Mouse (Mus musculus) frontal cortex, adult 2 months (tissue): Measurements from ENCODE around the gene Cacng4. TPM values are rescaled to one million over a fixed set of nuclear protein-coding genes. Genes with fewer than 3 reads are reported as not detected.

ENCODE experiments used
- DNase-seq, 2 experiments: peaks; one replicate each; pipeline ENCODE4 v3.0.0; 2022; ENCODE audit warnings: low spot score in 1 of 2; ENCODE audit errors: extremely low spot score in 1 of 2
- polyA plus RNA-seq: library from polyadenylated mRNA; depleted of rRNA; stranded (reverse); fragments of >200 nt; gene quantifications from 2 replicates; pipeline ENCODE4 v1.2.3, GENCODE M21; 2012

Cacng4 gene
- polyA plus RNA-seq, 1 experiment = 34.8 TPM

GRCm38 (mm10) chr11:107777487-107777886, 16.9 kb downstream of the Cacng4 start:
- DNase-seq = no peak

- DNase-seq = no peak
Observed at GRCm38 (mm10) chr11:107773312-107773711, 21.0 kb downstream of the Cacng4 start.

- DNase-seq = no peak
Observed at GRCm38 (mm10) chr11:107772002-107772401, 22.4 kb downstream of the Cacng4 start.

- DNase-seq = no peak
Observed at GRCm38 (mm10) chr11:107768361-107768760, 26.0 kb downstream of the Cacng4 start.

- DNase-seq = no peak
Observed at GRCm38 (mm10) chr11:107766932-107767331, 27.4 kb downstream of the Cacng4 start.

GRCm38 (mm10) chr11:107762688-107763460, 31.5 kb downstream of the Cacng4 start:
- no peak for DNase-seq

- no peak for DNase-seq
Observed at GRCm38 (mm10) chr11:107761790-107762500, 32.4 kb downstream of the Cacng4 start.

- no peak for DNase-seq
Observed at GRCm38 (mm10) chr11:107760001-107760400, 34.4 kb downstream of the Cacng4 start.

GRCm38 (mm10) chr11:107759516-107759915, 34.8 kb downstream of the Cacng4 start:
- peak in 1 of 2 experiments; percentile 57 for DNase-seq

GRCm38 (mm10) chr11:107749114-107749513, 45.2 kb downstream of the Cacng4 start:
- DNase-seq = no peak

GRCm38 (mm10) chr11:107748243-107749035, 45.9 kb downstream of the Cacng4 start:
- DNase-seq = no peak

- no peak for DNase-seq
Observed at GRCm38 (mm10) chr11:107743100-107743499, 51.3 kb downstream of the Cacng4 start.

GRCm38 (mm10) chr11:107738418-107739099, 55.8 kb downstream of the Cacng4 start:
- no peak for DNase-seq

- no peak for DNase-seq
Observed at GRCm38 (mm10) chr11:107737886-107738285, 56.5 kb downstream of the Cacng4 start.

- DNase-seq = no peak
Observed at GRCm38 (mm10) chr11:107734133-107734532, 60.2 kb downstream of the Cacng4 start.

GRCm38 (mm10) chr11:107731498-107731897, 62.9 kb downstream of the Cacng4 start:
- peak in 1 of 2 experiments; percentile 34 for DNase-seq

GRCm38 (mm10) chr11:107730940-107731339, 63.4 kb downstream of the Cacng4 start:
- peak in 1 of 2 experiments; percentile 28 for DNase-seq

- no peak for DNase-seq
Observed at GRCm38 (mm10) chr11:107729141-107729540, 65.2 kb downstream of the Cacng4 start.

GRCm38 (mm10) chr11:107728073-107728863, 66.1 kb downstream of the Cacng4 start:
- DNase-seq = no peak

GRCm38 (mm10) chr11:107724603-107725002, 69.8 kb downstream of the Cacng4 start:
- DNase-seq = no peak
